Mouse (Mus musculus): ENCODE results near the gene Naa40.

The Naa40 gene

DNA sequence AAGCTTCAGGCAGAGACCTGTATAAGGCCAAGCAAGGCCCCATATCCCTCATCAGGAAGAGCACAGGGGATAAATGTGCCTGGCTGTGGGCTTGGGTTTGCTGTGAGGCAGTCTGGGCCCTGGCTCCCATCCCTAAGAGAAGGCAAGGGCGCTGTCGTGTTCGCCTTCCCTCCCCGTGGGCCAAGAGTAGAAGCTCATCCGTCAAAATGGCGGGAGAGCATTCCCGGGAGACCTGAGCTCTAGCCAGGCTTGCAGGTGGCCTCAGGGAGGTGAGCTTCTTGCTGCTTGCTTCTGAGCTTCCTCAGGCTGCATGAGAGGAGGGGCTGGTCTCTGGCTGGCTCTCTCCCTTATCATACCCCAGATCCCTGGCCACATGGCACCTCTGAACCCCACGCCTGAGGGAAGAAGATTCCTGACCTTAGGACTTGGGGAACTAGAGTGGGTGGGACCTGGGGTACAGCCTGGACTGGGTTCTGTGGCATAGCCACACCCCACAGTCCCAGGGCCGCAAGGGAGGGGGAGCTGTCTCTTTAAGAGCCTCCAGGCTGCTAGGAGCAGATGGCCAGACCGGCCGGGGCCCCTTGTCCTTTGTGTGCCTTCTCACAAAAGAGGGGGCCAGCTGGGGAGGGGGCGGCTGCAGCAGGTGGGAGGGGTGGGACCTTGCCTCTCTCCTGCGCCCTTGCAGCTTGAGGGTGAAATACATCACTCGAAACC, 24.7 kb upstream of the Naa40 start:
- no peak for DNase-seq (ENCODE audit: low read depth in 1 of 2, low spot score in 2 of 2)

- DNase-seq (ENCODE audit: low read depth in 1 of 2, low spot score in 2 of 2): no peak
These were observed 23.9 kb upstream of the Naa40 start for GRCm38 (mm10) chr19:7264766-7265331.

GRCm38 (mm10) chr19:7264088-7264765, 23.2 kb upstream of the Naa40 start:
- peak in 1 of 2 experiments; percentile 57 for DNase-seq (ENCODE audit: low read depth in 1 of 2, low spot score in 2 of 2)

DNA sequence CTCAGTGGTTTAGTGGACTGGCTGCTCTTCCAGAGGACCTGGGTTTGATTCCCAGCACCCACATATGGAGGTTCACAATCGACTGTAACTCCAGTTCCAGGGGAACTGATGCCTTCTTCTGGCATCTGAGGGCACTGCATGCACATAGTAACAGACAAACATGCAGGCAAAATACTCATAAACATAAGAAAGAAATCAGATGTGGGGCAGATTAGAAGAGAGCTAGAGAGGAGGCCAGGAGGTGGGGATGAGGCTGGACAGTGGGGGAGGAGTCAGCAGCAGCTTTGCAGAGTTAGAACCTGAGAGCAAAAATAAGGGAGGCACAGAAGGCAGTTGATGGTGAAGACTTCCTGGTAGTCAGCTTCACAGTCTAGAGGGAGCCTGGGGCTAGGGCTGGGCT, 21.6 kb upstream of the Naa40 start:
- no peak for DNase-seq (ENCODE audit: low read depth in 1 of 2, low spot score in 2 of 2)

GRCm38 (mm10) chr19:7261964-7262363, 21.0 kb upstream of the Naa40 start:
- no peak for DNase-seq (ENCODE audit: low read depth in 1 of 2, low spot score in 2 of 2)

DNA sequence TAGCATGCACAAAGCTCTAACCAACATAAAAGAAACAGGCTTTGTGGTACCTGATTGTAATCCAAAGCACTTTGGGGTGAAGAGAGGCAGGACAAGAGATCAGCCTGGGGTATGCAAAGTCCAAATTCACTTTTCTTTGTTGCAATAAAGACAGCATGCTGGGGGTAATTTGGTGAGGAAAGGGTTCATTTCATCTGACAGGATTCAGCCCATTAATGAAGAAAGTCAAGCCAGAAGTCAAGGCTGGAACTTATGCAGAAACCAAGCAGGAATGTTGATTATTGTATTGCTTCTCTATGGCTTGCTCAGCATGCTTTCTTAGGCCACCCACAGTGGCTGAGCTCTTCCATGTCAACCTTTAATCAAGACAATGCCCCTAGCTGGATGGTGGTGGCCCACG, 20.5 kb upstream of the Naa40 start:
- DNase-seq (ENCODE audit: low read depth in 1 of 2, low spot score in 2 of 2): no peak

- no peak for DNase-seq (ENCODE audit: low read depth in 1 of 2, low spot score in 2 of 2)
These were observed 16.9 kb upstream of the Naa40 start for GRCm38 (mm10) chr19:7257881-7258280.

GRCm38 (mm10) chr19:7246021-7246420, 5.0 kb upstream of the Naa40 start:
- DNase-seq (ENCODE audit: low read depth in 1 of 2, low spot score in 2 of 2): no peak

- DNase-seq (ENCODE audit: low read depth in 1 of 2, low spot score in 2 of 2): peak in 1 of 2 experiments; percentile 15
These were observed 692 bp downstream of the Naa40 start for GRCm38 (mm10) chr19:7240291-7240690.

DNA sequence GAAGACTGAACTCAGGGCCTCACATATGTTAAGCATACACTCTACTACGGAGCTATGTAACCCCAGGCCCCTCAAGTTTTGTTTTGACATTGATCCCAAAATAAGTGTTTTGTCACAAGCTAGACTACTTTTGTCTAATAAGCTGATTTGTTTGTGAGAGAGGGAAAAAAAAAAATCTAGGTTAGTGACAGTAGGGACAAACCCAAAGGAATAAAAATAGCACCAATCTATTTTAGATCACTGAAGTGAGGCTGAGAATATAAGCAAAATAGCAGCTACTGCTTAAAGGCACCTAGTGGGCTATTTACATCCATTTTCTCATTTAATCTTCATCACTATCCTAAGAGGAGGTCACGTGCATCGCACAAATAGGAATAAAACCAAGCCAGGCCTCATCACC, 1.4 kb downstream of the Naa40 start:
- no peak for DNase-seq (ENCODE audit: low read depth in 1 of 2, low spot score in 2 of 2)

- DNase-seq (ENCODE audit: low read depth in 1 of 2, low spot score in 2 of 2): no peak
These were observed 4.2 kb downstream of the Naa40 start for GRCm38 (mm10) chr19:7236742-7237141.

GRCm38 (mm10) chr19:7236011-7236410, 5.0 kb downstream of the Naa40 start:
- no peak for DNase-seq (ENCODE audit: low read depth in 1 of 2, low spot score in 2 of 2)

DNA sequence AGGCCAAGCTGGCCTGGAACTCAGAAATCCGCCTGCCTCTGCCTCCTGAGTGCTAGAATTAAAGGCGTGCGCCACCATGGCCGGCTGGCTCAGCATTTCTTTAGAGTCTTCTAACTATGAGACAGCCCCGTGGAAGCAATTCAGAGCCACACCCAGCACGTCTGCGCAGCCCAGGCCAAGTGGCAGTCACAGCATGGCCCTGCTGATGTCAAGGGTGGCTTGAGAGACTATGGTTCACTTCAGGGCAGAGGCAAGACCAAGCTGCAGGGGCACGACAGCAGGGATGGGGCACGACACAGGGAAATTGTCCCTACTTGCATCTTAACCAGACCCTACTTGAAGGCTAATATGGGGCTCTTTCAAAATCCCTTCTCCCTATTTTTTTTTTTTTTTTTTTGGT, 5.5 kb downstream of the Naa40 start:
- no peak for DNase-seq (ENCODE audit: low read depth in 1 of 2, low spot score in 2 of 2)

- peak; percentile 48 to 79 for DNase-seq (ENCODE audit: low read depth in 1 of 2, low spot score in 2 of 2)
These were observed 6.3 kb downstream of the Naa40 start for GRCm38 (mm10) chr19:7234537-7235221.

DNA sequence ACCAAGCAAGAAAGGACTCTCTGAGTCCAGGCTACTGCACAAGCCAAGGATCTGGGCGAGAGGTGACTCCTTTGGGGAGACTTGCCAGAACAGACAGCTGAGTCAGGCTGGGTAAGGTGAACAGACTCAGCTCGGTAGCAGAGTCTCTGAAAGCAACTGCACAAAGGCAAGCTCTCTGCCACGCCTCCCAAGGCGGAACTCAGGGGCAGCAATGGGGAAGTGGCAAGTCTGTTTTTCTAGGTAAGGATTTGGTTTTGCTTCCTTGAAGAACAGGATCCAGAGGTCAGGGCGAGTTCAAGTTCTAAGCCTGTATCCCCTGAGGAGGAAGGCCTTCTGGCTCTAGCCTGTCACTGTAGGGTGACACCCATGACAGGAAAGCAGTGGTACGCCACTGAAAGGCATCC, 14.5 kb downstream of the Naa40 start:
- DNase-seq (ENCODE audit: low read depth in 1 of 2, low spot score in 2 of 2): peak; percentile 71 to 80

GRCm38 (mm10) chr19:7225096-7225690, 15.8 kb downstream of the Naa40 start:
- no peak for DNase-seq (ENCODE audit: low read depth in 1 of 2, low spot score in 2 of 2)

DNA sequence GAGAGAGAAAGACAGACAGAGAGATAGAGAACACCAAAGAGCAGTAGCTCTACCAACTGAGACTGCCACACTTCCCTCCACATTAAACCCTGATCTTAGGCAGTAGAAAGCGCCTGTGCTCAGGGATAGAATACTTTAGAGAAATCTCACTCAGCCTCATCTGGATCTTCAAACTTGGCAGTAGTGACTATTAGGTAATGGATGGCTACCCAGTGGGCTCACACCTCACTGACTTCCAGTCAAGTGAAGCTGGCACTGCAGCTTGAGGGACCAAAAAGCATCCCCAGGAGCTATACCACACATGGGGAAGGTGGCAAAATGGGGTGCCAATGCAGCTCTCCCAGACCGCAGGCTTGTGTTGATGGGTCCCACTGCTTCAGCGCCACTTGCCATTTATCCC, 16.7 kb downstream of the Naa40 start:
- no peak for DNase-seq (ENCODE audit: low read depth in 1 of 2, low spot score in 2 of 2)

- no peak for DNase-seq (ENCODE audit: low read depth in 1 of 2, low spot score in 2 of 2)
These were observed 17.5 kb downstream of the Naa40 start for GRCm38 (mm10) chr19:7223488-7223887.

- DNase-seq (ENCODE audit: low read depth in 1 of 2, low spot score in 2 of 2): no peak
These were observed 18.8 kb downstream of the Naa40 start for GRCm38 (mm10) chr19:7222196-7222595.

- no peak for DNase-seq (ENCODE audit: low read depth in 1 of 2, low spot score in 2 of 2)
These were observed 22.2 kb downstream of the Naa40 start for GRCm38 (mm10) chr19:7218753-7219152.

DNA sequence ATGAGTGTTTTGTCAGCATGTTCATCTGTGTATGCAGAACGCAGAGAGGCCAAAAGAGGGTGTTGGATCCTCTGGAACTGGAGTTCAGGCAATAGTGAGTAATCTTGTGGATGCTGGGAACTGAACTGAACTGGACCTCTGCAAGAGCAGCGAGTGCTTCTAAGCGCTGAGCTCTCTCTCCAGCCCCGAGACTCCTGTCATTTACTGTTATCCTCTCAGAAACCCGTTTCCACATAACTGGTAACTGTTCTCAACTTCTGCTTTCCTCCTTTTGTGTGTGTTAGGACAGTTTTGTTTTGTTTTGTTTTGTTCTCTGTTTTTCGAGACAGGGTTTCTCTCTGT, 23.1 kb downstream of the Naa40 start:
- no peak for DNase-seq (ENCODE audit: low read depth in 1 of 2, low spot score in 2 of 2)

Data from monocyte, adult 2 months (primary cell).